Mouse (Mus musculus): ENCODE measurements around the gene Uba6. TPM values are rescaled to one million over a fixed set of nuclear protein-coding genes. Genes with fewer than 3 reads are reported as not detected.

The Uba6 gene
- polyA plus RNA-seq, 1 experiment from 2014 or later, result 15.5 TPM

- DNase-seq (ENCODE audit: extremely low spot score, low spot score), result no peak
- no peaks in the 10 kb centered on the region for H3K27me3 ChIP-seq (ENCODE audit: poor library complexity, severe bottlenecking)
- H3K4me1 ChIP-seq, result no peaks in the 10 kb centered on the region
- 94% methylated on average over 1 of the region's 1 CpGs for WGBS
- H3K27ac ChIP-seq, result no peak overlapping the region
- no peak overlapping the region for H3K4me3 ChIP-seq
- H3K9me3 ChIP-seq, result no peaks in the 10 kb centered on the region
- peaks cover 31% of the 10 kb centered on the region for H3K36me3 ChIP-seq (replicated peaks)
Measured at GRCm38 (mm10) chr5:86111074-86111473, 61.5 kb downstream of the Uba6 start.

- Histone ChIP-seq H3K9me3 (no peaks in the 10 kb centered on the region), H3K4me1 (no peaks in the 10 kb centered on the region), H3K36me3 (replicated peaks) (peaks cover 18% of the 10 kb centered on the region), H3K27ac (no peak overlapping the region), H3K4me3 (no peak overlapping the region), H3K27me3 (ENCODE audit: poor library complexity, severe bottlenecking) (no peaks in the 10 kb centered on the region)
- 82% methylated on average over 2 of the region's 2 CpGs for WGBS
- no peak for DNase-seq (ENCODE audit: extremely low spot score, low spot score)
Measured at GRCm38 (mm10) chr5:86106610-86107009, 66.0 kb downstream of the Uba6 start.

GRCm38 (mm10) chr5:86102176-86102575 is 70.4 kb downstream of the Uba6 start:
- no peak for DNase-seq (ENCODE audit: extremely low spot score, low spot score)
- Histone ChIP-seq H3K27me3 (ENCODE audit: poor library complexity, severe bottlenecking) (no peaks in the 10 kb centered on the region), H3K4me1 (no peaks in the 10 kb centered on the region), H3K4me3 (no peak overlapping the region), H3K9me3 (no peaks in the 10 kb centered on the region), H3K27ac (no peak overlapping the region), H3K36me3 (replicated peaks) (peaks cover 3% of the 10 kb centered on the region)
- WGBS, result 95% methylated on average over 2 of the region's 2 CpGs

- Histone ChIP-seq H3K9me3 (no peaks in the 10 kb centered on the region), H3K4me1 (no peaks in the 10 kb centered on the region), H3K27ac (no peak overlapping the region), H3K4me3 (no peak overlapping the region), H3K27me3 (ENCODE audit: poor library complexity, severe bottlenecking) (no peaks in the 10 kb centered on the region), H3K36me3 (replicated peaks) (no peaks in the 10 kb centered on the region; the same call in 1 of the 2 replicates)
- no peak for DNase-seq (ENCODE audit: extremely low spot score, low spot score)
- WGBS, result 82% methylated on average over 3 of the region's 3 CpGs
Measured at GRCm38 (mm10) chr5:86100621-86101020, 72.0 kb downstream of the Uba6 start.

GRCm38 (mm10) chr5:86098988-86099387 is 73.6 kb downstream of the Uba6 start:
- Histone ChIP-seq H3K27me3 (ENCODE audit: poor library complexity, severe bottlenecking) (no peaks in the 10 kb centered on the region), H3K27ac (no peak overlapping the region), H3K4me1 (no peaks in the 10 kb centered on the region), H3K36me3 (replicated peaks) (no peaks in the 10 kb centered on the region), H3K4me3 (no peak overlapping the region), H3K9me3 (no peaks in the 10 kb centered on the region)
- 94% methylated on average over 3 of the region's 3 CpGs for WGBS
- no peak for DNase-seq (ENCODE audit: extremely low spot score, low spot score)

GRCm38 (mm10) chr5:86094754-86095153 is 77.8 kb downstream of the Uba6 start:
- Histone ChIP-seq H3K4me3 (no peak overlapping the region), H3K9me3 (no peaks in the 10 kb centered on the region), H3K27ac (no peak overlapping the region), H3K36me3 (replicated peaks) (no peaks in the 10 kb centered on the region), H3K4me1 (no peaks in the 10 kb centered on the region), H3K27me3 (ENCODE audit: poor library complexity, severe bottlenecking) (no peaks in the 10 kb centered on the region)
- no peak for DNase-seq (ENCODE audit: extremely low spot score, low spot score)
- 90% methylated on average over 9 of the region's 9 CpGs for WGBS

- no peaks in the 10 kb centered on the region for H3K27me3 ChIP-seq (ENCODE audit: poor library complexity, severe bottlenecking)
- no peak overlapping the region for H3K4me3 ChIP-seq
- H3K36me3 ChIP-seq (replicated peaks), result no peaks in the 10 kb centered on the region
- no peaks in the 10 kb centered on the region for H3K4me1 ChIP-seq
- no peak for DNase-seq (ENCODE audit: extremely low spot score, low spot score)
- H3K27ac ChIP-seq, result no peak overlapping the region
- 80% methylated on average over 6 of the region's 6 CpGs for WGBS
- H3K9me3 ChIP-seq, result no peaks in the 10 kb centered on the region
Measured at GRCm38 (mm10) chr5:86086751-86087150, 85.9 kb downstream of the Uba6 start.

GRCm38 (mm10) chr5:86084979-86085378 is 87.6 kb downstream of the Uba6 start:
- H3K27ac ChIP-seq, result no peak overlapping the region
- WGBS, result 88% methylated on average over 7 of the region's 7 CpGs
- H3K27me3 ChIP-seq (ENCODE audit: poor library complexity, severe bottlenecking), result no peaks in the 10 kb centered on the region
- no peaks in the 10 kb centered on the region for H3K36me3 ChIP-seq (replicated peaks)
- no peak overlapping the region for H3K4me3 ChIP-seq
- DNase-seq (ENCODE audit: extremely low spot score, low spot score), result no peak
- no peaks in the 10 kb centered on the region for H3K4me1 ChIP-seq
- no peaks in the 10 kb centered on the region for H3K9me3 ChIP-seq

- Histone ChIP-seq H3K36me3 (replicated peaks) (no peaks in the 10 kb centered on the region), H3K4me3 (no peak overlapping the region), H3K27ac (no peak overlapping the region), H3K9me3 (no peaks in the 10 kb centered on the region), H3K27me3 (ENCODE audit: poor library complexity, severe bottlenecking) (no peaks in the 10 kb centered on the region), H3K4me1 (no peaks in the 10 kb centered on the region)
- 84% methylated on average over 6 of the region's 6 CpGs for WGBS
- DNase-seq (ENCODE audit: extremely low spot score, low spot score), result no peak
Measured at GRCm38 (mm10) chr5:86083987-86084386, 88.6 kb downstream of the Uba6 start.

- Histone ChIP-seq H3K27me3 (ENCODE audit: poor library complexity, severe bottlenecking) (no peaks in the 10 kb centered on the region), H3K4me3 (no peak overlapping the region), H3K4me1 (no peaks in the 10 kb centered on the region), H3K9me3 (no peaks in the 10 kb centered on the region), H3K36me3 (replicated peaks) (no peaks in the 10 kb centered on the region), H3K27ac (no peak overlapping the region)
- no peak for DNase-seq (ENCODE audit: extremely low spot score, low spot score)
- WGBS, result 89% methylated on average over 3 of the region's 3 CpGs
Measured at GRCm38 (mm10) chr5:86078720-86079334, 93.8 kb downstream of the Uba6 start.

GRCm38 (mm10) chr5:86072756-86073386 is 99.7 kb downstream of the Uba6 start:
- 84% methylated on average over 4 of the region's 4 CpGs for WGBS
- Histone ChIP-seq H3K36me3 (replicated peaks) (no peaks in the 10 kb centered on the region), H3K4me1 (no peaks in the 10 kb centered on the region), H3K4me3 (no peak overlapping the region), H3K27me3 (ENCODE audit: poor library complexity, severe bottlenecking) (no peaks in the 10 kb centered on the region), H3K9me3 (no peaks in the 10 kb centered on the region), H3K27ac (no peak overlapping the region)
- DNase-seq (ENCODE audit: extremely low spot score, low spot score), result no peak

GRCm38 (mm10) chr5:86071538-86071937 is 101.1 kb downstream of the Uba6 start, which contains the start of gene Stap1:
Gene Stap1 (plus strand): TSS chr5:86071746.
- DNase-seq (ENCODE audit: extremely low spot score, low spot score), result no peak
- WGBS, result 78% methylated on average over 7 of the region's 7 CpGs

GRCm38 (mm10) chr5:86069121-86069520 is 103.5 kb downstream of the Uba6 start:
- no peak overlapping the region for H3K27ac ChIP-seq
- no peak overlapping the region for H3K4me3 ChIP-seq
- no peaks in the 10 kb centered on the region for H3K9me3 ChIP-seq
- no peak for DNase-seq (ENCODE audit: extremely low spot score, low spot score)
- H3K4me1 ChIP-seq, result peaks cover 16% of the 10 kb centered on the region
- H3K27me3 ChIP-seq (ENCODE audit: poor library complexity, severe bottlenecking), result no peaks in the 10 kb centered on the region
- WGBS, result 80% methylated on average over 6 of the region's 6 CpGs
- H3K36me3 ChIP-seq (replicated peaks), result no peaks in the 10 kb centered on the region

More at GRCm38 (mm10) chr5:86071538-86071937, 101.1 kb downstream of the Uba6 start, which contains the start of gene Stap1:
- Histone ChIP-seq H3K4me1 (peaks cover 6% of the 10 kb centered on the region; the same call in 1 of the 2 replicates), H3K27ac (no peak within 1 kb of the TSS), H3K36me3 (replicated peaks) (no peaks in the 10 kb centered on the region), H3K27me3 (ENCODE audit: poor library complexity, severe bottlenecking) (no peaks in the 10 kb centered on the region), H3K9me3 (no peaks in the 10 kb centered on the region), H3K4me3 (no peak within 1 kb of the TSS)

Measured in forebrain, embryonic 10.5 days (tissue).